Comparison of ENCODE assay signal across 17 mouse cellular contexts in the genomic region with DNA sequence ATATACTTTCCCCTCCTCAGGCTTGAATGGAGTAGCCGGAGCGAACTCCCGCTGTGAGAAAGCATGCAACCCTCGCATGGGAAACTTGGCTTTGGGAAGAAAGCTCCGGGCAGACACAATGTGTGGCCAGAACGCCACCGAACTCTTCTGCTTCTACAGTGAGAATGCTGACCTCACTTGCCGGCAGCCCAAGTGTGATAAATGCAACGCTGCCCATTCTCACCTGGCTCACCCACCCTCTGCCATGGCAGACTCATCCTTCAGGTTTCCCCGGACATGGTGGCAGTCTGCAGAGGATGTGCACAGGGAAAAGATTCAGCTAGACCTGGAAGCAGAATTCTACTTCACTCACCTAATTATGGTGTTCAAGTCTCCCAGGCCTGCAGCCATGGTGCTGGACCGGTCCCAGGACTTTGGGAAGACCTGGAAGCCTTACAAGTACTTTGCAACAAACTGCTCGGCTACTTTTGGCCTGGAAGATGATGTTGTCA. TPM values are rescaled to one million over a fixed set of nuclear protein-coding genes. Genes with fewer than 3 reads are reported as not detected.
DNase-seq lines count a peak whose midpoint lies in the region; ATAC-seq and TF ChIP-seq lines count a peak whose summit lies in the region.
"Had no signal": no experiment of that assay in that cellular context is flagged by ENCODE, and none has a peak within 500 bp of the region (broad histone marks: within the 10 kb centered on the region; RNA-seq: fewer than 3 reads in every experiment).

No protein-coding gene starts in this region.

- peaks cover 14% of the 10 kb centered on the region for H3K4me1 ChIP-seq in embryonic facial prominence, embryonic 14.5 days (ENCODE audit: control insufficient read depth, insufficient read depth, low read length)
- H3K4me1 ChIP-seq in embryonic facial prominence, embryonic 10.5 days = peaks cover 23% of the 10 kb centered on the region
- H3K4me1 ChIP-seq in hindbrain, postnatal 0 days (ENCODE audit: insufficient read depth, low read length) = 0 out of 2 replicates have a peak, but pooled peaks cover 4% of the 10 kb centered on the region
- H3K4me1 ChIP-seq in hindbrain, embryonic 13.5 days (replicated peaks) = peaks cover 44% of the 10 kb centered on the region

- H3K4me3 ChIP-seq in embryonic facial prominence, embryonic 14.5 days (ENCODE audit: low read depth, low read length) = no peak overlapping the region
- H3K4me3 ChIP-seq in embryonic facial prominence, embryonic 10.5 days = no peak overlapping the region
- H3K4me3 ChIP-seq in hindbrain, postnatal 0 days (ENCODE audit: low read length) = no peak overlapping the region
- no peak overlapping the region for H3K4me3 ChIP-seq in hindbrain, embryonic 13.5 days
- H3K4me3 ChIP-seq: erythroblast, embryonic 14.5 days; forebrain, embryonic 15.5 days; liver, embryonic 13.5 days; megakaryocyte, embryonic 14.5 days; neural tube, embryonic 13.5 days had no signal

- H3K27me3 ChIP-seq in embryonic facial prominence, embryonic 14.5 days (replicated peaks; ENCODE audit: control insufficient read depth, insufficient read depth, low read length) = peaks cover 21% of the 10 kb centered on the region
- H3K27me3 ChIP-seq in embryonic facial prominence, embryonic 10.5 days (replicated peaks; ENCODE audit: low read depth, poor library complexity, severe bottlenecking) = peaks cover 51% of the 10 kb centered on the region
- no peaks in the 10 kb centered on the region for H3K27me3 ChIP-seq in hindbrain, postnatal 0 days (ENCODE audit: insufficient read depth, low read length)
- H3K27me3 ChIP-seq in hindbrain, embryonic 13.5 days = no peaks in the 10 kb centered on the region
- H3K27me3 ChIP-seq: forebrain, embryonic 15.5 days; neural tube, embryonic 13.5 days had no signal

- ATAC-seq in embryonic facial prominence, embryonic 14.5 days (ENCODE audit: low read depth) = no peak
- no peak for ATAC-seq in hindbrain, postnatal 0 days
- ATAC-seq in hindbrain, embryonic 13.5 days (ENCODE audit: low FRiP score) = no peak
- ATAC-seq: forebrain, embryonic 15.5 days; hindbrain, embryonic 16.5 days had no signal

- TF ChIP-seq CTCF in hindbrain, postnatal 0 days (IDR thresholded peaks at IDR 0.05; ENCODE audit: low read depth) = no peak

- H3K9ac ChIP-seq in embryonic facial prominence, embryonic 14.5 days (ENCODE audit: low read depth, low read length) = no peak overlapping the region
- no peak overlapping the region for H3K9ac ChIP-seq in hindbrain, postnatal 0 days (replicated peaks; ENCODE audit: low read length)
- H3K9ac ChIP-seq in hindbrain, embryonic 13.5 days = no peak overlapping the region
- H3K9ac ChIP-seq: forebrain, embryonic 15.5 days; liver, embryonic 13.5 days; neural tube, embryonic 13.5 days had no signal

- H3K27ac ChIP-seq in embryonic facial prominence, embryonic 14.5 days (replicated peaks; ENCODE audit: low read depth, low read length) = no peak overlapping the region
- no peak overlapping the region for H3K27ac ChIP-seq in embryonic facial prominence, embryonic 10.5 days (replicated peaks)
- H3K27ac ChIP-seq in hindbrain, postnatal 0 days = no peak overlapping the region
- no peak overlapping the region for H3K27ac ChIP-seq in hindbrain, embryonic 13.5 days
- H3K27ac ChIP-seq: forebrain, embryonic 15.5 days; liver, embryonic 13.5 days; neural tube, embryonic 13.5 days had no signal

- H3K4me2 ChIP-seq in embryonic facial prominence, embryonic 14.5 days (ENCODE audit: low read depth, low read length) = no peak overlapping the region
- no peak overlapping the region for H3K4me2 ChIP-seq in hindbrain, postnatal 0 days (ENCODE audit: low read depth, low read length)
- H3K4me2 ChIP-seq in hindbrain, embryonic 13.5 days = no peak overlapping the region
- H3K4me2 ChIP-seq: forebrain, embryonic 15.5 days; liver, embryonic 13.5 days; neural tube, embryonic 13.5 days had no signal

- H3K9me3 ChIP-seq in embryonic facial prominence, embryonic 14.5 days (ENCODE audit: control insufficient read depth, low read length) = no peaks in the 10 kb centered on the region
- no peaks in the 10 kb centered on the region for H3K9me3 ChIP-seq in embryonic facial prominence, embryonic 10.5 days
- no peaks in the 10 kb centered on the region for H3K9me3 ChIP-seq in hindbrain, postnatal 0 days (ENCODE audit: low read length)
- no peaks in the 10 kb centered on the region for H3K9me3 ChIP-seq in hindbrain, embryonic 13.5 days
- H3K9me3 ChIP-seq: forebrain, embryonic 15.5 days; liver, embryonic 13.5 days; neural tube, embryonic 13.5 days had no signal

- WGBS in embryonic facial prominence, embryonic 14.5 days = 75% methylated on average over 12 of the region's 12 CpGs
- WGBS in embryonic facial prominence, embryonic 10.5 days = 85% methylated on average over 12 of the region's 12 CpGs
- WGBS in hindbrain, postnatal 0 days = 42% methylated on average over 12 of the region's 12 CpGs
- WGBS in hindbrain, embryonic 13.5 days = 75% methylated on average over 12 of the region's 12 CpGs

- H3K36me3 ChIP-seq in embryonic facial prominence, embryonic 14.5 days (ENCODE audit: control insufficient read depth, insufficient read depth, low read length) = no peaks in the 10 kb centered on the region
- H3K36me3 ChIP-seq in embryonic facial prominence, embryonic 10.5 days (replicated peaks) = peaks cover 13% of the 10 kb centered on the region
- H3K36me3 ChIP-seq in hindbrain, postnatal 0 days (ENCODE audit: insufficient read depth, low read length) = peaks cover 3% of the 10 kb centered on the region; the same call in 1 of the 2 replicates
- H3K36me3 ChIP-seq in hindbrain, embryonic 13.5 days = peaks cover 30% of the 10 kb centered on the region
- H3K36me3 ChIP-seq: forebrain, embryonic 15.5 days; liver, embryonic 13.5 days had no signal

- DNase-seq in embryonic facial prominence, embryonic 14.5 days (ENCODE audit: low spot score) = peak; percentile 29
- no peak for DNase-seq in embryonic facial prominence, embryonic 10.5 days (ENCODE audit: low spot score)
- DNase-seq in hindbrain, postnatal 0 days (ENCODE audit: low spot score) = peak; percentile 28
- peak; percentile 67 for DNase-seq in adipocyte (ENCODE audit: low spot score)
- DNase-seq in cerebellum, postnatal 10 days = peak; percentile 68 to 74
- no peak for DNase-seq in thymus, postnatal 4 days
- no peak for DNase-seq in adrenal gland, adult 2 months
- DNase-seq: embryo, embryonic 11 days; kidney, adult 2 months; kidney, postnatal 36 days; liver, embryonic 13.5 days had no signal

RNA-seq across cellular contexts. Expression of gene Ntn4, which starts 4.0 kb away (rescaled TPM):
- 0.74 and 1.2 TPM in 2 replicates for polyA plus RNA-seq in embryonic facial prominence, embryonic 14.5 days (2014; fragmentation: Nextera tagmentation; extraction: Ambion mirVana)
- polyA plus RNA-seq in embryonic facial prominence, embryonic 10.5 days (2016; fragmentation: Nextera tagmentation; extraction: Ambion mirVana) = 0.41 and 0.87 TPM in 2 replicates
- total RNA-seq in hindbrain, postnatal 0 days (2014; rRNA removed) = 13.1 and 26.4 TPM in 2 replicates
- polyA plus RNA-seq in hindbrain, postnatal 0 days (2015; fragmentation: Nextera tagmentation; extraction: Ambion mirVana) = 0.99 and 1.2 TPM in 2 replicates
- 1.2 and 2.2 TPM in 2 replicates for polyA plus RNA-seq in hindbrain, embryonic 13.5 days (2015; fragmentation: Nextera tagmentation; extraction: Ambion mirVana)
- 10 to 100 TPM; 14.6 to 26.8 TPM for total RNA-seq in adrenal gland, adult 2 months (2021)
- polyA plus RNA-seq in adrenal gland, adult 2 months (2012; rRNA removed) = 11.0 and 12.5 TPM in 2 replicates
- polyA plus RNA-seq: erythroblast, embryonic 14.5 days had no signal

RNA-seq across cellular contexts. Expression of gene Snrpf, which starts 55.0 kb away (rescaled TPM):
- 112 TPM in 2 replicates for polyA plus RNA-seq in embryonic facial prominence, embryonic 14.5 days (2014; fragmentation: Nextera tagmentation; extraction: Ambion mirVana)
- polyA plus RNA-seq in embryonic facial prominence, embryonic 10.5 days (2016; fragmentation: Nextera tagmentation; extraction: Ambion mirVana) = 189 TPM in 2 replicates
- 20.1 and 26.2 TPM in 2 replicates for total RNA-seq in hindbrain, postnatal 0 days (2014; rRNA removed)
- polyA plus RNA-seq in hindbrain, postnatal 0 days (2015; fragmentation: Nextera tagmentation; extraction: Ambion mirVana) = 65.2 and 65.8 TPM in 2 replicates
- 80.6 and 84.7 TPM in 2 replicates for polyA plus RNA-seq in hindbrain, embryonic 13.5 days (2015; fragmentation: Nextera tagmentation; extraction: Ambion mirVana)
- 10 to 100 TPM; 11.7 to 16.6 TPM for total RNA-seq in adrenal gland, adult 2 months (2021)
- 10.6 and 12.5 TPM in 2 replicates for polyA plus RNA-seq in adrenal gland, adult 2 months (2012; rRNA removed)

Comparison
In these comparisons a context has a peak if more than half of its experiments do, and no peak if none do; other contexts are left out.
1. DNase-seq: peak in embryonic facial prominence, embryonic 14.5 days (single experiment), hindbrain, postnatal 0 days (single experiment), adipocyte (single experiment) and cerebellum, postnatal 10 days (2 of 2); none in embryonic facial prominence, embryonic 10.5 days (single experiment), thymus, postnatal 4 days (single experiment) and adrenal gland, adult 2 months (single experiment).